Mouse (Mus musculus) stomach, postnatal 0 days (tissue): ENCODE measurements around the gene Mrpl27.

Experiments used
- CTCF ChIP-seq: IDR thresholded peaks from 2 replicates; pipeline ENCODE4 v1.5.1; 2016; ENCODE audit warnings: antibody characterized with exemption, low read depth, mild to moderate bottlenecking, moderate library complexity
- EP300 ChIP-seq: optimal IDR thresholded peaks from 2 replicates; pipeline ENCODE3; 2016; ENCODE audit warnings: antibody characterized with exemption

GRCm38 (mm10) chr11:94621458-94621852 lies 32.1 kb upstream of the Mrpl27 start:
- peak; percentile 42; the same call in 1 of the 2 replicates for TF ChIP-seq CTCF
- no peak for TF ChIP-seq EP300
